Mouse (Mus musculus) gastrocnemius, postnatal 36 days (tissue): ENCODE measurements around the gene Lpar2. TPM values are rescaled to one million over a fixed set of nuclear protein-coding genes. Genes with fewer than 3 reads are reported as not detected.

Source experiments
- DNase-seq, 2 experiments: peaks; one replicate each; pipeline ENCODE4 v3.0.0; 2022
- intact Hi-C: fragments of 180-260 bp; cut with DNase I; formaldehyde crosslinking; loops from one replicate; pipeline ENCODE4 v1.15.1; 2025
- long read RNA-seq, 2 experiments: library from polyadenylated mRNA; stranded (forward); transcript quantifications; one replicate each; pipeline ENCODE4 v2.0.0; 2021
- total RNA-seq, 2 experiments: library from RNA; stranded (reverse); gene quantifications; 2 replicates each; pipeline ENCODE4 v1.2.3; 2021

Gene Lpar2
- total RNA-seq = not detected
- long read RNA-seq, experiment 1 = 0 reads
- long read RNA-seq, experiment 2 = 0 reads

DNA sequence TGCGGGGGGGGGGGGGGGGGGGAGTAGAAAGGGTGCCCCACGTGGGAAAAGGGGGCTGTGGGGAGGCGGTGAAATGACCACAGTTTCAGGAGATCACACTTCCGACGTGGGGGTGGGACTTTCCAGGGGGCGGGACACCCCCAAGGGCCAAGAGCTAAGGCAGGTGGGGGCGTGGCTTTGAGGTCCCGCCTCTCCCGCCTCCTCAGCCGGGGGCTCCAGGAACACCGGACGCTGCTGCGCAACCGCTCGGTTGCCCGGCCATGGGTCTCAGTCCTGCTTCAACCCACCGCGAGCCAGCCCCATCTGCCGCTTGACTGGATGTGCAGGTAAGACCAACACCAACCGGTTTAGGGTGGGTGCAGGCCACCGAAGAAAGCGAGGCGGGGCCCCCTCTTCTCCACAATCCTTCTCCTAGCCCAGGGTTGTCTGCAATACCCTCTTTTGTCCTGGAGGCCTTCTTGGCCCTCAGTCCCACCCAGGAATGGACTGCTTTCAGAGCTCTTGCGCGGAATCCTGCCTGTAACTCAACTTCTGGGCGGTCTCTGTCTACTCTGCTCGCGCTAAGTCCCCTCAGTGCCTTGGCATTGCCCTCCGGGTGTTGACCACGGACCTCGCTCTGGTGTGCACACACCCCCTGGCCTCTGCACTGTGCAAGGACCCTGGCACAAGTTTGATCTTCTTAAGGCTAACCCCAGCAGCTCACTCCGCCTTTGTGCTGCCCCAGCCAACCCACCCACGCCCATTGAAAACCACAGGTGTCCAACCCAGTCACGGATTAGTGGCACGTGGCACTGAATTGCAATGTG lies at the start of gene Lpar2:
TSS of gene Lpar2 (plus strand) at position 44 of the 806 bp plus-strand sequence.
- intact Hi-C loops = no loop called here
- DNase-seq = no peak

- peak; percentile 85 for DNase-seq
- intact Hi-C loops = no loop called here
These were observed 47.6 kb upstream of the Lpar2 start, which contains the start of gene Gm20422 for GRCm38 (mm10) chr8:69774503-69775148. Gene Gm20422 (minus strand): TSS chr8:69774886.

DNA sequence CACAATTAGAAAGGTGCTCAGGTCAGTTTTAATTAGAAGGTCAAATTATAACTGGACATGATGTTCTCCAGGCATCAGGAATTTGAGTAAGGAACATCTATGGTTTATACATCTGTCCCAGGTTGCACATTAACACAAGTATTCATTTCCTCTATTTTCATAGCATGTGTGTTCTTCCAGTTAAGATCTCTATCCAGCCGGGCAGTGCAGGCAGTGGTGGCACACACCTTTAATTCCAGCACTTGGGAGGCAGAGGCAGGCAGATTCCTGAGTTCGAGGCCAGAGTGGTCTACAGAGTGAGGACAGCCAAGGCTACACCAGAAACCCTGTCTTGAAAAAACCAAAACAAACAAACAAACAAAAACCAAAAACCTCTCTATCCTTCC lies 47.1 kb upstream of the Lpar2 start:
- intact Hi-C loops = no loop called here
- DNase-seq = no peak

- DNase-seq = no peak
- intact Hi-C loops = no loop called here
These were observed 45.1 kb upstream of the Lpar2 start for GRCm38 (mm10) chr8:69777111-69777510.

DNA sequence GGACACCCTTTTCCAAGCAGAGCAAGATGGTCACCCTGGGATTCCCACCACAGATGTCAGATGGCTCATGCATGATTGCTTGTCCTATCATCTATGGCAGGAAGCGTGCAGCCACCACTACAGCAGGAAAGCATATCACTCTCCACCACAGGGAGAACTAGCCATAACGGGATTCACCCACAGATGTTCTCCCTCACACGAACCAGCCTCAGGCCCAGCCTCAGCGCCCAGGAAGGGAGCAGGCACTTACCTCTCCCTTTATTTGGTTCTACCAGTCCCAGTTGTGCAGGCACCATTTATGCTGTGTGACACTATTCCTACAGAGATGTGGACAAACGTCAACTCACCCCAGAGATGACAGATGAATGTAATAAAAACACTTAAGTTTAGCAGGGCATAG lies 33.1 kb upstream of the Lpar2 start:
- intact Hi-C loops = no loop called here
- DNase-seq = peak in 1 of 2 experiments; percentile 4

DNA sequence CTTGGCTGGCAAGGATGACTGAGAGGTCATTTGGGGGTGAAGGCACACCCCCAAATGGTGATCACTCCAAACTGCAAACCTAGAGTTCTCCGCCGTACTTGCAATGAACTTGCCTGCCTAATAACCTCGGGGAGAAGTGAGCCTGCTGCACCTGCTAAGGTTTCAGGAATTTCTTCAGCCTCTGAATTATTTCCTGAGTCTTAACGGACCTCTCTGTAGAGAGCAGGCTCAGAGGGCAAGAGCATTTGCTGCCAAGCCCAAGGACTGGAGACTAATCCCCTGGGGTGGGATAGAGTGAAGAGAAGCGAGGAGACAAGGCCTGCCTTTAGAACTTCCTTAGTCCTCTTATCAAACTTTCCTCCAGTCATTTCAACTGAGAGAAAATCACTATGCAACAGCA lies 32.5 kb upstream of the Lpar2 start:
- intact Hi-C loops = loop anchor here (10.0 kb wide), 1 partner anchor 135 kb away; the partner anchor contains the start of gene Zfp964
- no peak for DNase-seq

DNA sequence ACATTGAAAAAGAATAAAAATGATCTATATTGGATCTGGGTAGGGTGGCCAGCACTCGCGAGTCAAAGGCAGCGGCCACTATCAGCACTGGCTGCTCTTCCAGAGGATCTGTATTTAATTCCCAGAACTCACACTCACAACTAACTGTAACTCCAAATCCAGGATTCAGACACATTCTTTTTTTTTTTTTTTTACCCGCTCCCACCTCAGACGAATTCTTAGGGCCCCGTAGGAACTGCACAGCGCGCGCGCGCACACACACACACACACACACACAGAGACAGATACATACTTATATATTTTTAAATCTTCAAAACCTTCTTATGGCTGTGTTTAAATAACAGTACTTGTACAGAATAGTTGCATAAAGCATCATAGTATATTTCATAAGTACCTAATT lies 31.9 kb upstream of the Lpar2 start:
- peak in 1 of 2 experiments; percentile 8 for DNase-seq
- intact Hi-C loops = loop anchor here (10.0 kb wide), 1 partner anchor 136 kb away; the partner anchor contains the start of gene Zfp964

DNA sequence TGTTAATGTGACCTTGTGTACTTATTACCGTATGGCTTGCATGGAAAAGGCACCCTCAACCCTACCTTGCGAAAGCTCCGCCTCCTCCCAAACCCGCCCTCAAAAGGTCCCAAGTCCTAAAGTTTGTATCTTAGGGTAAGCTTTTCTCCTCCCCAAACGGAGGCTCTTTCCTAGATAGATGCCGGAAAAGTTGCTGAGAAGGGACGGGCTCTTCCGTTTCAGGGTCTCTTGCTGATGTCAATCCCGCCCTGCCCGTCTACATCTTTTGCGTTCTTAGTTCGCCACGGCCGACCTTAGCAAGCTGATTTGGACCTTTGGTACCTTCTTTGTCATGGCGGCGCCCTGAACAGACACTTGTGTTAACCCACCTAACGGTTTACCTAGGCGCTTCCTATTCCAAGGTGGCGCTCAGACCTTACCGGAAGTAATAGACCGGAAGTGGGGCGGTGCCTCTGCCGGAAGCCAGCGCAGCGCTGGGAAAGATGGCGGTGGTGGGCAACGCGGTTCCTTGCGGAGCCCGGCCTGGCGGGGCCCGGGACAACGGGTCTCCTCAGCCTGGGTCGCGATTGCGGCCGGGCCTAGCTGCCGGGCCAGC lies 31.4 kb upstream of the Lpar2 start, which contains the start of the genes Atp13a1 and Zfp866:
TSS of gene Atp13a1 (plus strand) at position 391 of the 595 bp plus-strand sequence.
TSS of gene Zfp866 (minus strand) at position 406 of the 595 bp plus-strand sequence.
- DNase-seq = peak; percentile 76 to 85
- intact Hi-C loops = loop anchor here (10.0 kb wide), 1 partner anchor 136 kb away; the partner anchor contains the start of gene Zfp964

DNA sequence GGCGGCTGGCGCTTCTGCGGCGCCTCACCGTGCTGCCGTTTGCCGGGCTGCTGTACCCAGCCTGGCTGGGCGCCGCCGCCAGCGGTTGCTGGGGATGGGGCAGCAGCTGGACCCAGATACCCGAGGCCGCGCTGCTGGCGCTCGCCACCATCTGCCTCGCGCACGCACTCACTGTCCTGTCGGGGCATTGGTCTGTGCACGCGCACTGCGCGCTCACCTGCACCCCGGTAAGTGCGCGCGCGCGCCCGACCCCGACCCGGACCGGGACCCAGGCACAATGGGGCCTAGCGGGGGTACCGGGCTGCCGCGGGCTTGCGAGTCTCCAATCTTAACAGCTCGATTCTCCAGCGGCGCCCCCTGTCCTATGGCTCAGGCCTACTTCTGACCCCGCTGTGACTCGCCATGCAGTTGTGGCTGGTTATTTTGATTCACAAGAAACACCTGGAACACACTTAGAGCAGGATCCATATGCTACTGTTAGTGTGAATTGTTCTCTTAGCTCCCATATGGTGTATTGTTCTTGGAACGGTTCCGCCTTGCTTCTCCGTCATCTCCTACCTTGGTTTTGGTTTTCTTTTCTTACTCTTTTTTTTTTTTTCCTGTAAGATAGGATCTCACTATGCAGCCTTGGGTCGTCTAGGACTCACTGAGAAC lies 30.7 kb upstream of the Lpar2 start:
- DNase-seq = no peak
- intact Hi-C loops = loop anchor here (10.0 kb wide), 1 partner anchor 137 kb away; the partner anchor contains the start of gene Zfp964

DNA sequence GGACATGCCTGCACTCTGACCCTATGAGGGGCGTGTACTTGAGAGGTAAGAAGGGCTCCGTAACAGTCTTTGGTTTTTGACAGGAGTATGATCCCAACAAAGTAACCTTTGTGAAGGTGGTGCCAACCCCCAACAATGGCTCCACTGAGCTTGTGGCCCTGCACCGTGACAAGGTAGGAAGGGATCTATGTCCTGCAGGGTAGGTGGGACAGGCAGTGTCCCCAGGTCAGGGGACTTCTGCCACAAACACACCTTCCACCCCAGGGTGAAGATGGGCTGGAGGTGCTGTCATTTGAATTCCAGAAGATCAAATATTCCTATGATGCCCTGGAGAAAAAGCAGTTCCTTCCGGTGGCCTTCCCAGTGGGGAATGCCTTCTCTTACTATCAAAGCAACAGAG lies 28.6 kb upstream of the Lpar2 start:
- no peak for DNase-seq
- intact Hi-C loops = loop anchor here (10.0 kb wide), 1 partner anchor 139 kb away; the partner anchor contains the start of gene Zfp964

GRCm38 (mm10) chr8:69794096-69794495 lies 28.1 kb upstream of the Lpar2 start:
- intact Hi-C loops = loop anchor here (10.0 kb wide), 1 partner anchor 139 kb away; the partner anchor contains the start of gene Zfp964
- peak in 1 of 2 experiments; percentile 7 for DNase-seq

DNA sequence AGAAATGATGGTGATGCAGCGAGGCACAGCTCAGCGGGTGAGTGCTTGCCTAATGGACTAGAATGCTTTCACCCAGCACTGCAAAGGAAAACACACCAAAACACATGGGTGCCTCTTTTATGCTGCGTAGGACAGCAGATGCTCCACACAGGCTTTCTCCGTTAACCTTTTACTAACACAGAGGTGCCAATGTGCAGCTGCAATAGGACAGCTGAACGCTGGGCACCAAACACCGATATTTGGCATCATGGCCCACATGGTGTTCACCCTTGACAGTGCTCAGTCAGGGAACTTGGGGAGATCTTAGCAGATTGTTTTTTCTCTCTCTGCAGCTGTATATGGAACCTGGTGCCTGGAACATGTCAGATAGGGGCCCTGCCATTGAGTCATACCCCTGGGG lies 27.3 kb upstream of the Lpar2 start:
- DNase-seq = no peak
- intact Hi-C loops = loop anchor here (10.0 kb wide), 1 partner anchor 140 kb away; the partner anchor contains the start of gene Zfp964

DNA sequence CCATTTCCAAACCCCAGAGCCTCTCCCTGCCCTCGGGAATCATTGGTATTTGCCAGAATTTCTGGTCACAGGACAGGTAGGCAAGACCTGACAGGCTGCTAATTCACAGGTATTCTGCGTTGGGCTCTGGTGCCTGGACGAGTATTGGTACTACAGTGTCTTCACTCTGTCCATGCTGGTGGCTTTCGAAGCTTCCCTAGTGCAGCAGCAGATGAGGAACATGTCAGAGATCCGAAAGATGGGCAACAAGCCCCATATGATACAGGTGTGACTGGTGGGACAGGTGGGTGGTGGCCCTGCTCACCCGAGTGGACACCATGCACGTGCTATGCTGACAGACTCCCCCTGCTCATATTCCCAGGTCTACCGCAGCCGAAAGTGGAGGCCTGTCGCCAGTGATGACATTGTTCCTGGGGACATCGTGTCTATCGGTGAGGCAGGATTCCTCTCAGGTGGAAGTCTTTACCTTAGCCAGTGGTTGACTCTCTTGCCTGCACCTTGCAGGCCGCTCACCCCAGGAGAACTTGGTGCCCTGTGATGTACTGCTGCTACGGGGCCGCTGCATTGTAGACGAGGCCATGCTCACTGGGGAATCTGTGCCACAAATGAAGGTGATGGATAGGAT lies 25.4 kb upstream of the Lpar2 start:
- intact Hi-C loops = loop anchor here (10.0 kb wide), 1 partner anchor 142 kb away; the partner anchor contains the start of gene Zfp964

DNA sequence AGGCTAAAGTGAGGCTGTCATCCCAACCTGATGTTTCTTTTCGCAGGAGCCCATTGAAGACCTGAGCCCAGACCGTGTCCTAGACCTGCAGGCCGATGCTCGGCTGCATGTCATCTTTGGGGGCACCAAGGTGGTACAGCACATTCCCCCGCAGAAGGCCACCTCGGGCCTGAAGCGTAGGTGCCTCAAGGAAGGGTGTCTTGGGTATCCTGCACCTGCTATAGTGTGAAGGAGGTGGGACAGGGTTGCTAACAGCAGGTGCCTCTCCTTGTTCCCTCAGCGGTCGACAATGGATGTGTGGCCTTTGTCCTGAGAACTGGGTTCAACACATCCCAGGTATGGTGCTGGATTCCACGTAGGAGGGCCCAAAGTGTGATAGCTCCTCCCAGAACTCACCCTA lies 24.6 kb upstream of the Lpar2 start:
- DNase-seq = peak in 1 of 2 experiments; percentile 11
- intact Hi-C loops = loop anchor here (10.0 kb wide), 1 partner anchor 143 kb away; the partner anchor contains the start of gene Zfp964

More for the DNA sequence above, 25.4 kb upstream of the Lpar2 start:
- peak in 1 of 2 experiments; percentile 8 for DNase-seq

- intact Hi-C loops = loop anchor here (10.0 kb wide), 1 partner anchor 144 kb away; the partner anchor contains the start of gene Zfp964
- DNase-seq = peak in 1 of 2 experiments; percentile 10
These were observed 23.0 kb upstream of the Lpar2 start for GRCm38 (mm10) chr8:69799261-69799660.

GRCm38 (mm10) chr8:69799946-69800345 lies 22.3 kb upstream of the Lpar2 start:
- peak in 1 of 2 experiments; percentile 9 for DNase-seq
- intact Hi-C loops = loop anchor here (10.0 kb wide), 1 partner anchor 145 kb away; the partner anchor contains the start of gene Zfp964

- intact Hi-C loops = no loop called here
- peak in 1 of 2 experiments; percentile 3 for DNase-seq
These were observed 20.4 kb upstream of the Lpar2 start for GRCm38 (mm10) chr8:69801796-69802195.

DNA sequence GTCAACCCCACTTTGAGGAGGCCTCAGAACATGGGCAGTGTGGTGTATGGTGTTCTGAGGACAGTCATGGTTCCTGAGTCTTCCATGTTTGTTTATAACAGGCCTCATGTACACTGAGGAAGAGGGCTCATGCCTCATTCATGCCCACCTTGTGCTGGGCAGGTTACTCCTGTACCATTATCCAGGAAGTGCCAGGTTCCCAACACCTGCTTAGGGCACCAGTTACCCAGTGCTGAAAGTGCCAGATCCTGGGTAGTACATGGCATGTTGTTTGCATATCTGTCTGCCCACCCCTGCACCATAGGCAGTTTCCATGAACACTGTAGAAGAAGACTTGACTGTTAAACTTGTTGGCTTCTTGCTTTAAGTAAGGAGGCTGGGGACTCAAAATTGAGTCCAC lies 20.0 kb upstream of the Lpar2 start:
- intact Hi-C loops = no loop called here
- peak in 1 of 2 experiments; percentile 4 for DNase-seq

DNA sequence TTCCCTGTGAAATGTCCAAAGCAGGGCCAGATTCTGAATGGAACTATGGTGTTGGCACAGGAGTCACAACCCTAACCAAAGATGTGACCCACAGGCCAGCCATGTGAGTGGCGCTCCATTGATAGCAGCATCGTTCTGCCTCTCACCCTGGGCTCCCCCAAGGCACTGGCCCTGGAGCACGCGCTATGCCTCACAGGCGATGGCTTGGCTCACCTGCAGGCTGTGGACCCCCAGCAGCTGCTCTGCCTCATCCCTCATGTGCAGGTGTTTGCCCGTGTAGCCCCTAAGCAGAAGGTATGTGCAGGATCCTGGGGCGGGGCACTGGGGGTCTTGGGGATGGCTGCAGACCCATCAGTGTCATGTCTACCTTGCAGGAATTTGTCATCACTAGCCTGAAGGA lies 18.9 kb upstream of the Lpar2 start:
- peak in 1 of 2 experiments; percentile 3 for DNase-seq
- intact Hi-C loops = no loop called here
